Mouse (Mus musculus): ENCODE results near the gene Agbl4. TPM values are rescaled to one million over a fixed set of nuclear protein-coding genes. Genes with fewer than 3 reads are reported as not detected.

Gene Agbl4
- total RNA-seq, 1 experiment, result not detected

- Histone ChIP-seq H3K4me1 (ENCODE audit: control insufficient read depth in 2 of 2, insufficient read depth in 2 of 2, low read length in 2 of 2, poor library complexity in 1 of 2) (no peaks in the 10 kb centered on the region), H3K4me3 (ENCODE audit: insufficient read depth in 1 of 2, low read depth in 1 of 2, low read length in 2 of 2, poor library complexity in 1 of 2, severe bottlenecking in 1 of 2) (no peak overlapping the region), H3K36me3 (ENCODE audit: control insufficient read depth, insufficient read depth, low read length, poor library complexity, severe bottlenecking) (no peaks in the 10 kb centered on the region), H3K9ac (ENCODE audit: insufficient read depth, low read depth, low read length, poor library complexity, severe bottlenecking) (no peak overlapping the region), H3K27ac (ENCODE audit: insufficient read depth, low read depth, low read length, poor library complexity, severe bottlenecking) (no peak overlapping the region), H3K9me3 (ENCODE audit: control insufficient read depth, insufficient read depth, low read depth, low read length) (no peaks in the 10 kb centered on the region)
- in situ Hi-C loops (cut with MboI; ENCODE audit: low sequenced_read_pairs in 2 of 2, unreplicated experiment in 2 of 2), result no loop called here
- no peak for DNase-seq (ENCODE audit: low read depth, low spot score)
- no peak for TF ChIP-seq MAFK (IDR thresholded peaks at IDR 0.05; ENCODE audit: insufficient read depth, low read depth, low read length)
- TF ChIP-seq HCFC1 (IDR thresholded peaks at IDR 0.05; ENCODE audit: borderline replicate concordance, insufficient read depth, low read length), result no peak
- no peak for TF ChIP-seq ZNF384 (IDR thresholded peaks at IDR 0.05; ENCODE audit: low read depth, low read length)
- no peak for TF ChIP-seq CHD2 (IDR thresholded peaks at IDR 0.05; ENCODE audit: low read depth, low read length)
- TF ChIP-seq ZC3H11A (IDR thresholded peaks at IDR 0.05; ENCODE audit: borderline replicate concordance, low read depth, low read length), result no peak
These were observed 836.4 kb downstream of the Agbl4 start for GRCm38 (mm10) chr4:111233849-111234248.

GRCm38 (mm10) chr4:111251917-111252316 lies 854.5 kb downstream of the Agbl4 start:
- H3K27ac ChIP-seq (ENCODE audit: insufficient read depth, low read depth, low read length, poor library complexity, severe bottlenecking), result no peak overlapping the region
- no peaks in the 10 kb centered on the region for H3K36me3 ChIP-seq (ENCODE audit: control insufficient read depth, insufficient read depth, low read length, poor library complexity, severe bottlenecking)
- H3K9ac ChIP-seq (ENCODE audit: insufficient read depth, low read depth, low read length, poor library complexity, severe bottlenecking), result no peak overlapping the region
- no peak for DNase-seq (ENCODE audit: low read depth, low spot score)
- TF ChIP-seq ZNF384 (IDR thresholded peaks at IDR 0.05; ENCODE audit: low read depth, low read length) (no peak), MAFK (IDR thresholded peaks at IDR 0.05; ENCODE audit: insufficient read depth, low read depth, low read length) (no peak), ZC3H11A (IDR thresholded peaks at IDR 0.05; ENCODE audit: borderline replicate concordance, low read depth, low read length) (no peak), CHD2 (IDR thresholded peaks at IDR 0.05; ENCODE audit: low read depth, low read length) (no peak), HCFC1 (IDR thresholded peaks at IDR 0.05; ENCODE audit: borderline replicate concordance, insufficient read depth, low read length) (no peak)
- H3K4me1 ChIP-seq (ENCODE audit: control insufficient read depth in 2 of 2, insufficient read depth in 2 of 2, low read length in 2 of 2, poor library complexity in 1 of 2), result no peaks in the 10 kb centered on the region
- no peak overlapping the region for H3K4me3 ChIP-seq (ENCODE audit: insufficient read depth in 1 of 2, low read depth in 1 of 2, low read length in 2 of 2, poor library complexity in 1 of 2, severe bottlenecking in 1 of 2)
- no peaks in the 10 kb centered on the region for H3K9me3 ChIP-seq (ENCODE audit: control insufficient read depth, insufficient read depth, low read depth, low read length)
- in situ Hi-C loops (cut with MboI; ENCODE audit: low sequenced_read_pairs in 2 of 2, unreplicated experiment in 2 of 2), result no loop called here

DNA sequence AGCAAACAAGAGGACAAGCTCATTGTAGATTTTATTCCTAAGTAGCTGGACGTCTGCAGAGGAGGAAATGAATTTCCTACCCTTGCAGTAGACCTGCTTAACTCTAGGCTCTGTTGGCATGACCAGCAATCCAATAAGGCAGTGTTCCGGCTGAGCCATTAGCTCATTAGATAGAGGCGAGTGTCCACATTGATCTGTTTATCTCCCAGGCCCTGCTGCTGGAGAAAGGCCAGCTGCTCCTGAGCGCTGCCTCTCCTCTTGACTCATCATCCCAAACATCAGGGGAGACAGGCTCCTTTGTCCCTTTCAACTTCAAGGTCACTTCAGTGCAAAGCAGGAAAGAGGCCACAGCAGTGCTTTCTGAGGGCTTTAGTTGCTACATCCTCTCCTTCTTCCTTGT lies 858.0 kb downstream of the Agbl4 start:
- Histone ChIP-seq H3K9ac (ENCODE audit: insufficient read depth, low read depth, low read length, poor library complexity, severe bottlenecking) (no peak overlapping the region), H3K4me3 (ENCODE audit: insufficient read depth in 1 of 2, low read depth in 1 of 2, low read length in 2 of 2, poor library complexity in 1 of 2, severe bottlenecking in 1 of 2) (no peak overlapping the region), H3K9me3 (ENCODE audit: control insufficient read depth, insufficient read depth, low read depth, low read length) (no peaks in the 10 kb centered on the region), H3K36me3 (ENCODE audit: control insufficient read depth, insufficient read depth, low read length, poor library complexity, severe bottlenecking) (no peaks in the 10 kb centered on the region), H3K4me1 (ENCODE audit: control insufficient read depth in 2 of 2, insufficient read depth in 2 of 2, low read length in 2 of 2, poor library complexity in 1 of 2) (no peaks in the 10 kb centered on the region), H3K27ac (ENCODE audit: insufficient read depth, low read depth, low read length, poor library complexity, severe bottlenecking) (no peak overlapping the region)
- DNase-seq (ENCODE audit: low read depth, low spot score), result no peak
- in situ Hi-C loops (cut with MboI; ENCODE audit: low sequenced_read_pairs in 2 of 2, unreplicated experiment in 2 of 2), result no loop called here
- no peak for TF ChIP-seq CHD2 (IDR thresholded peaks at IDR 0.05; ENCODE audit: low read depth, low read length)
- TF ChIP-seq HCFC1 (IDR thresholded peaks at IDR 0.05; ENCODE audit: borderline replicate concordance, insufficient read depth, low read length), result no peak
- TF ChIP-seq ZNF384 (IDR thresholded peaks at IDR 0.05; ENCODE audit: low read depth, low read length), result no peak
- no peak for TF ChIP-seq ZC3H11A (IDR thresholded peaks at IDR 0.05; ENCODE audit: borderline replicate concordance, low read depth, low read length)
- TF ChIP-seq MAFK (IDR thresholded peaks at IDR 0.05; ENCODE audit: insufficient read depth, low read depth, low read length), result no peak

DNA sequence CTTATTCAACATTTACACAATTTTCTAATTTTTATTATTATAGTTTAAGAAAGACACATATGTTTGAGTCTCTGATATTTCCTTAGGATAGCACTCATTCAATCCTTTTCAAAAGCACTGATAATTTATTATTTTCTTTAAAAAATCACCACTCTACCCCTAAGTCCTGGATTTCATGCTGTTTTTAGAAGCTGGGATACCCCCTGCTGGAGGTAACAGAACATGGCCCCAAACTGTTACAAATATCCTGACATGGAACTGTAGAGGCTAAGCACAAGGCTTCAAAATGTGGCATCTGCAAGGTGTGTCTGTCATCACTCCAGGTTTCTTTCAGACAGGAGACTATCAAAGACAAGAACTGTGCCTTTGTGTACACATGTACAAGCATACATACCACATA lies 859.5 kb downstream of the Agbl4 start:
- Histone ChIP-seq H3K4me1 (ENCODE audit: control insufficient read depth in 2 of 2, insufficient read depth in 2 of 2, low read length in 2 of 2, poor library complexity in 1 of 2) (no peaks in the 10 kb centered on the region), H3K4me3 (ENCODE audit: insufficient read depth in 1 of 2, low read depth in 1 of 2, low read length in 2 of 2, poor library complexity in 1 of 2, severe bottlenecking in 1 of 2) (no peak overlapping the region), H3K36me3 (ENCODE audit: control insufficient read depth, insufficient read depth, low read length, poor library complexity, severe bottlenecking) (no peaks in the 10 kb centered on the region), H3K9ac (ENCODE audit: insufficient read depth, low read depth, low read length, poor library complexity, severe bottlenecking) (no peak overlapping the region), H3K27ac (ENCODE audit: insufficient read depth, low read depth, low read length, poor library complexity, severe bottlenecking) (no peak overlapping the region), H3K9me3 (ENCODE audit: control insufficient read depth, insufficient read depth, low read depth, low read length) (no peaks in the 10 kb centered on the region)
- TF ChIP-seq HCFC1 (IDR thresholded peaks at IDR 0.05; ENCODE audit: borderline replicate concordance, insufficient read depth, low read length), result no peak
- no peak for TF ChIP-seq ZC3H11A (IDR thresholded peaks at IDR 0.05; ENCODE audit: borderline replicate concordance, low read depth, low read length)
- TF ChIP-seq ZNF384 (IDR thresholded peaks at IDR 0.05; ENCODE audit: low read depth, low read length), result no peak
- TF ChIP-seq MAFK (IDR thresholded peaks at IDR 0.05; ENCODE audit: insufficient read depth, low read depth, low read length), result no peak
- TF ChIP-seq CHD2 (IDR thresholded peaks at IDR 0.05; ENCODE audit: low read depth, low read length), result no peak
- DNase-seq (ENCODE audit: low read depth, low spot score), result no peak
- in situ Hi-C loops (cut with MboI; ENCODE audit: low sequenced_read_pairs in 2 of 2, unreplicated experiment in 2 of 2), result no loop called here

DNA sequence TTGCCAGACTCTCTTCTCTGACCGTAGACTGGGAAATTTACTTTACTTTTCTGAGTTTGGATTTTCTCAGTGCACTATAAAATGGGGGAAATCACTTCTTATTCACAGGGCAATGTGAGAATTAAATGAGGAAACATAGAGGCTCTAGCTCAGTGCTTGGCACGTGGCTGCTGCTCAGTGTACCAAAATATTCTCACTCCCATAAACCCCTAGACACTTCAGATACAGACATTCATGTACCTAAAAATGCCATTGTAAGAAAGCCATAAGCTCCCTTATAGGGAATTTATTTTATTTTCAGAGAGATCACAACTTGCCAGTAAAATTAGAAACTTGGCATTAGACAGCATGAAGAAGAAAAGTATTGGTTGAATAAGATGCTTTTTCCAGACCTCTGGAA lies 883.5 kb downstream of the Agbl4 start:
- Histone ChIP-seq H3K36me3 (ENCODE audit: control insufficient read depth, insufficient read depth, low read length, poor library complexity, severe bottlenecking) (no peaks in the 10 kb centered on the region), H3K4me3 (ENCODE audit: insufficient read depth in 1 of 2, low read depth in 1 of 2, low read length in 2 of 2, poor library complexity in 1 of 2, severe bottlenecking in 1 of 2) (no peak overlapping the region), H3K4me1 (ENCODE audit: control insufficient read depth in 2 of 2, insufficient read depth in 2 of 2, low read length in 2 of 2, poor library complexity in 1 of 2) (no peaks in the 10 kb centered on the region), H3K9me3 (ENCODE audit: control insufficient read depth, insufficient read depth, low read depth, low read length) (no peaks in the 10 kb centered on the region), H3K27ac (ENCODE audit: insufficient read depth, low read depth, low read length, poor library complexity, severe bottlenecking) (no peak overlapping the region), H3K9ac (ENCODE audit: insufficient read depth, low read depth, low read length, poor library complexity, severe bottlenecking) (no peak overlapping the region)
- in situ Hi-C loops (cut with MboI; ENCODE audit: low sequenced_read_pairs in 2 of 2, unreplicated experiment in 2 of 2), result no loop called here
- DNase-seq (ENCODE audit: low read depth, low spot score), result no peak
- TF ChIP-seq CHD2 (IDR thresholded peaks at IDR 0.05; ENCODE audit: low read depth, low read length) (no peak), MAFK (IDR thresholded peaks at IDR 0.05; ENCODE audit: insufficient read depth, low read depth, low read length) (no peak)

Data from ES-E14 (cell line).